Mouse (Mus musculus) ES-E14 (cell line): ENCODE data around the gene Btbd3.

Experiments used
- CHD2 ChIP-seq: IDR thresholded peaks from 2 replicates; pipeline ENCODE4 v1.6.1; 2014; ENCODE audit warnings: mild to moderate bottlenecking, low read depth, low read length, inconsistent platforms
- HCFC1 ChIP-seq: IDR thresholded peaks from 2 replicates; pipeline ENCODE4 v1.6.1; 2012; ENCODE audit warnings: low read length, inconsistent platforms, borderline replicate concordance; ENCODE audit not compliant: insufficient read depth
- MAFK ChIP-seq: IDR thresholded peaks from 2 replicates; pipeline ENCODE4 v1.6.1; 2014; ENCODE audit warnings: mild to moderate bottlenecking, low read depth, low read length, inconsistent platforms; ENCODE audit not compliant: insufficient read depth
- ZC3H11A ChIP-seq: IDR thresholded peaks from 2 replicates; pipeline ENCODE4 v1.6.1; 2012; ENCODE audit warnings: low read depth, mild to moderate bottlenecking, inconsistent platforms, low read length, borderline replicate concordance
- ZNF384 ChIP-seq: IDR thresholded peaks from 2 replicates; pipeline ENCODE4 v1.6.1; 2012; ENCODE audit warnings: low read depth, low read length, inconsistent platforms

DNA sequence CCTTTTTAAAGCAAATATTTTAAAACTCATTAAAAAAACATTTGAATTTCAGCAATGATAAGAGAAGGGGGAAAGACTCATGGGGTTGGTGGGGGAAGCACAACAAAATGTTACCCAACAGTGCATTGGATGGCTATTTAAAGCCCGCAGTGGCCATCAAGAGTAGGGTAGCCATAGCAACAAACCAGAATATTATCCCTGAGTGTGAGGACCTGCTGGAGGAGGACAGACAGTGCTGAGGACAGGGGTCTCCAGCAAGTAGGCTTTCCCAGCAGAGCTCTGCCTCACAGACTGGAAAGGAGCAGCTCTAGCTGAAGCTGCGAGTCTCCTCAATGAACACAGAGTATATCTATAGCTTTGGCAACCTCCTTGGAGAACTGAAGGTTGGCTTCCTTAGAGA lies 331.0 kb downstream of the Btbd3 start:
- TF ChIP-seq ZNF384 (no peak), HCFC1 (no peak), CHD2 (no peak), ZC3H11A (no peak), MAFK (no peak)
